Mouse (Mus musculus) C2C12 (cell line): ENCODE measurements around the gene Rnase9.

ENCODE experiments used
- CEBPB ChIP-seq: IDR thresholded peaks from one replicate; pipeline ENCODE4 v1.6.1; 2011; ENCODE audit warnings: low read depth, mild to moderate bottlenecking, control low read depth, moderate library complexity
- CTCF ChIP-seq: IDR thresholded peaks from one replicate; pipeline ENCODE4 v1.5.1; 2011; ENCODE audit not compliant: control insufficient read depth, insufficient read depth, insufficient read length
- MAX ChIP-seq: IDR thresholded peaks from one replicate; pipeline ENCODE4 v1.6.1; 2011; ENCODE audit warnings: mild to moderate bottlenecking, control low read depth
- MYOD1 ChIP-seq: IDR thresholded peaks from one replicate; pipeline ENCODE4 v1.6.1; 2011; ENCODE audit warnings: low read depth; ENCODE audit not compliant: control insufficient read depth, insufficient read length
- MYOG ChIP-seq: IDR thresholded peaks from one replicate; pipeline ENCODE4 v1.6.1; 2011; ENCODE audit not compliant: control insufficient read depth, insufficient read length; ENCODE audit errors: extremely low read depth
- USF1 ChIP-seq: IDR thresholded peaks from one replicate; pipeline ENCODE4 v1.6.1; 2011; ENCODE audit warnings: low read depth, mild to moderate bottlenecking, control low read depth, moderate library complexity

DNA sequence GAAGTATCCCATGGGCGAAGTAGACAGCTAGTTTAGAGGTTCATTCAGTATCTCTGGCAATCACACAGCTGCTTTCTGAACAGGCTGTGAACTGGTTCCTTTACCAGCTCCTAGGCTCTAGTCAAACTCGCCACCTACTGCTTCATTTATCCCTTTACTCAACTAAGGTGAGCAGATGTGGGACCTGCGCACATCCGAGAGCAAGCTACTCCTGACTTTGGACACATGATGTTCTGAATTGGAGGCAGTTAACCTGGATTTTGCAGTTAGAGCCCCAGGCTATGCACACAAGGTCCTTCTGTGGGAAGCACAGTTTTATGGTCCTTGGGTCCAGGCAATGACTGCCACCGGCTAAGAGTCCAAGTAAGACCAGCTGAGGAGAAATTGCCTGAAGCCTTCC, 19.1 kb upstream of the Rnase9 start:
- no peak for TF ChIP-seq USF1
- TF ChIP-seq CTCF, result no peak
- no peak for TF ChIP-seq MAX
- TF ChIP-seq MYOD1, result no peak
- no peak for TF ChIP-seq CEBPB
- TF ChIP-seq MYOG, result no peak
